Mouse (Mus musculus): ENCODE data around the gene Olfr804. TPM values are rescaled to one million over a fixed set of nuclear protein-coding genes. Genes with fewer than 3 reads are reported as not detected.

The Olfr804 gene
- not detected for total RNA-seq (2021)
- long read RNA-seq, experiment 1, result 0 reads
- long read RNA-seq, experiment 2, result 0 reads

GRCm38 (mm10) chr10:129702910-129703309 lies at the start of gene Olfr804:
Olfr804 (plus strand) TSS chr10:129703210.
- no peak for DNase-seq (ENCODE audit: low spot score in 2 of 2)

- no peak for DNase-seq (ENCODE audit: low spot score in 2 of 2)
These were observed 45.6 kb upstream of the Olfr804 start, which contains the start of gene Olfr800 for GRCm38 (mm10) chr10:129657394-129657793. Olfr800 (plus strand) TSS chr10:129657694.

GRCm38 (mm10) chr10:129673765-129674164 lies 29.2 kb upstream of the Olfr804 start, which contains the start of gene Olfr801:
Olfr801 (minus strand) TSS chr10:129673865.
- DNase-seq (ENCODE audit: low spot score in 2 of 2), result no peak

GRCm38 (mm10) chr10:129688069-129688468 lies 14.9 kb upstream of the Olfr804 start, which contains the start of gene Olfr802:
Olfr802 (minus strand) TSS chr10:129688169.
- DNase-seq (ENCODE audit: low spot score in 2 of 2), result no peak

- DNase-seq (ENCODE audit: low spot score in 2 of 2), result no peak
These were observed 8.8 kb upstream of the Olfr804 start, which contains the start of gene Olfr803 for GRCm38 (mm10) chr10:129694186-129694585. Olfr803 (minus strand) TSS chr10:129694286.

GRCm38 (mm10) chr10:129729275-129729674 lies 26.3 kb downstream of the Olfr804 start, which contains the start of gene Olfr805:
Olfr805 (minus strand) TSS chr10:129729375.
- no peak for DNase-seq (ENCODE audit: low spot score in 2 of 2)

- no peak for DNase-seq (ENCODE audit: low spot score in 2 of 2)
These were observed 38.8 kb downstream of the Olfr804 start, which contains the start of gene Olfr806 for GRCm38 (mm10) chr10:129741821-129742220. Olfr806 (minus strand) TSS chr10:129741921.

GRCm38 (mm10) chr10:129757693-129758092 lies 54.7 kb downstream of the Olfr804 start, which contains the start of gene Olfr807:
Olfr807 (minus strand) TSS chr10:129757793.
- DNase-seq (ENCODE audit: low spot score in 2 of 2), result no peak

Small RNA genes lying within 50 kb of the gene (microRNA-seq; reads per million reads assigned to microRNA genes)
- gene Gm24485, result 0 reads per million in 2 experiments

Other genes with a start within 250 kb of the Olfr804 start
- not detected for gene Olfr787, start 241.3 kb upstream of the Olfr804 start, total RNA-seq (2021)
- not detected for gene Olfr788, start 232.2 kb upstream of the Olfr804 start, total RNA-seq (2021)
- not detected for gene Olfr789, start 218.5 kb upstream of the Olfr804 start, total RNA-seq (2021)
- gene Olfr790, start 204.7 kb upstream of the Olfr804 start, total RNA-seq (2021), result not detected
- gene Olfr791, start 181.4 kb upstream of the Olfr804 start, total RNA-seq (2021), result not detected
- not detected for gene Olfr792, start 164.0 kb upstream of the Olfr804 start, total RNA-seq (2021)
- not detected for gene Olfr794, start 135.6 kb upstream of the Olfr804 start, total RNA-seq (2021)
- gene Olfr796, start 90.6 kb upstream of the Olfr804 start, total RNA-seq (2021), result not detected
- not detected for gene Olfr798, start 75.3 kb upstream of the Olfr804 start, total RNA-seq (2021)
- gene Olfr799, start 65.7 kb upstream of the Olfr804 start, total RNA-seq (2021), result not detected
- not detected for gene Olfr800, start 45.5 kb upstream of the Olfr804 start, total RNA-seq (2021)
- not detected for gene Olfr801, start 29.3 kb upstream of the Olfr804 start, total RNA-seq (2021)
- not detected for gene Olfr802, start 15.0 kb upstream of the Olfr804 start, total RNA-seq (2021)
- not detected for gene Olfr803, start 8.9 kb upstream of the Olfr804 start, total RNA-seq (2021)
- gene Olfr805, start 26.2 kb downstream of the Olfr804 start, total RNA-seq (2021), result not detected
- gene Olfr806, start 38.7 kb downstream of the Olfr804 start, total RNA-seq (2021), result not detected
- gene Olfr807, start 54.6 kb downstream of the Olfr804 start, total RNA-seq (2021), result not detected
- gene Olfr808, start 62.3 kb downstream of the Olfr804 start, total RNA-seq (2021), result not detected
- not detected for gene Olfr809, start 71.4 kb downstream of the Olfr804 start, total RNA-seq (2021)
- not detected for gene Olfr810, start 91.7 kb downstream of the Olfr804 start, total RNA-seq (2021)
- gene Olfr811, start 101.2 kb downstream of the Olfr804 start, total RNA-seq (2021), result not detected
- not detected for gene Olfr812, start 142.9 kb downstream of the Olfr804 start, total RNA-seq (2021)
- gene Olfr813, start 152.2 kb downstream of the Olfr804 start, total RNA-seq (2021), result not detected
- gene Olfr814, start 176.6 kb downstream of the Olfr804 start, total RNA-seq (2021), result not detected
- not detected for gene Olfr815, start 202.7 kb downstream of the Olfr804 start, total RNA-seq (2021)
- not detected for gene Olfr816, start 212.4 kb downstream of the Olfr804 start, total RNA-seq (2021)
- gene Olfr818, start 245.9 kb downstream of the Olfr804 start, total RNA-seq (2021), result not detected

All from left cerebral cortex, adult 18-20 months (tissue).